Mouse (Mus musculus) CD4-positive, CD25-positive, alpha-beta regulatory T cell, adult 2 months (primary cell): Measurements from ENCODE around the gene Cd247.
A peak's percentile ranks its signal among the peaks of the same experiment; 100 is the strongest.

Source experiments
- DNase-seq: peaks from one replicate; pipeline ENCODE4 v3.0.0-alpha.2; 2012; ENCODE audit warnings: low read depth, low spot score

Gene Cd247

DNA sequence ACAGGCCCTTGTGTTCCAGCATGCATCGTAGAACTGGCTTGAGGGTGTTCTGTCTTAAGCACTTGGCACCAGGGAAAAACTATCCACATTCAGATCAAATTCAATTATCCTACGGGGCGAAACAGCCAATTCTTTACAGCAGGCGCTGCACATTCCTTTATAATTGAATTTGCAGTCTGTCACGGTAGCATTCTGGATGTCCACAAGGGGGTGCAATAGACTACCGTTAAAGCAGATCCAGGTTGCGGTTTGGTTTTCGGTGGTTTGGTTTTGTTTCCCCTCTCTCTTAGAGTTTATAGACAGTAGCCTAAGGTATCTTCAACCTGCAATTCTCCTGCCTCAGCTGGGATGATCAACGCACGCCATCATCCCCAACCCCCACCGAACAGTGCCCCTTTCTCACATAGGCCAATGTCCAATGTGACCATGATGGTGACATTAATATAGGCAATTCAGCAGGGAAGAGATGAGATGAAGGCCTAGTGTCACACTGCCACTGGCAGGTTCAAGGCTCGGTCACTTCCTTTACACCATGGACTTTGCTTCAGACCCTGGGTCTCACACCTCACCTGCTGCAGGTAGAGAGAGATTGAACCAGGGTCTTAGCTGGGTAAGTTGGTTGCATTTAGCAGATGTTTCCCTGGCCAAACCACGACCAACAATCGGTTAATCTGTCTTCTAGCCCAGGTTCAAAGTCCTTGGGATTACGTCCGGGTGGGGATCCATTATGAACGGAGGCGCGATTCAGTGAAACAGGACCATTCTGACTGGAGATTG, 12.8 kb upstream of the Cd247 start:
- DNase-seq = peak; percentile 86

DNA sequence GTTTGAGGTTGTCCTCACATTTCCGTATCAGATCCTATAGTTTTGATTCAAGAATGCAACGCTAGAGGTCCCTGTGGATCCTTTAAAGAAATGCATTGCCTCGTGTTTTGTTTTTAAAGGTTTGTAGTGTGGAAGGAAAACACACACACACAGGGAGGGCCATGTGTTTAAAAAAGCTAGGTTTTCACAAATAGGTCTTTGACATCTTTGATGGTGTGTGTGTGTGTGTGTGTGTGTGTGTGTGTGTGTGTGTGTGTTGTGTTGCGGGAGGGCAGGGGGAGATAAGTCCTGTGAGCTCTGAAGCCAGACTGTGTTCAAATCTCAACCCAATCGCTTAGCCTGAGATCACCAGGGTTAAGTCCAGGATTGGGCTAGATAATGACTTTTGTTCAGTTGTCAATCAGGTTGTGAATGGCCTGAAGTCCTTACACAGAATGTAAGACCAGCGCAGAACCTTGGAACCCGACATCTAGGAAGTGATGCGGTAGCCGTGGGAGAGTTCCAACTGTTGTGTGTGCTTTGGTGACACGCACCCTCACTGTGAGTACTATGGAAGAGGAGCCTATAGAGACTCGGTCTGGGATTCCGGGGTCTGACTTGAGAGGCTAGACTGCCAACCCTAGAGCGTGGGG, 8.4 kb upstream of the Cd247 start:
- DNase-seq = peak; percentile 82

DNA sequence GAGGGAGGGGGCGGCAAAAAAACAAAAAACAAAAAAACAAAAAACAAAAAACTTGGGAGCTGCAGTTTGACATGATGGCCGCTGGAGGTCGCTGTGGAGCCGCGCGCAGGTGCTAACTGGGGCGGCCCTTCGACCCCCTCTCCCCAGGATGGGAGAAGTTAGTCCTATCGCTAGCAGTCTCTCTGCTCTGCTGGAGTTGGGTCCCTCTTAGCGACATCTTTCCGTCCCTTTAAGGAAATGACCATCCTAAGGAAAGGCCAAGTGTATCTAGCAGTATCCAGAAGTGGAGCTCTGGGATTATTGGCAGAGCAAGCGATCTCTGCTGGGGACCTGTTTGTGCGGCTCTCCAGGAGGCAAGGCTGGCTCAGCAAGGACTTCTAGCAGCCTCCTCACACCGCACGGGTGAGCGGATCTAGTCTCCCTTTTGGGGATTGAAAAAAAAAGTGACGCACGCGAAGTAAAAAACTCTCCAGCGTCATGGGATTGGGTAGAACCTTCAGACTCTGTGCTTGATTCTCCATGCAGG, 7.8 kb upstream of the Cd247 start:
- peak; percentile 79 for DNase-seq

DNA sequence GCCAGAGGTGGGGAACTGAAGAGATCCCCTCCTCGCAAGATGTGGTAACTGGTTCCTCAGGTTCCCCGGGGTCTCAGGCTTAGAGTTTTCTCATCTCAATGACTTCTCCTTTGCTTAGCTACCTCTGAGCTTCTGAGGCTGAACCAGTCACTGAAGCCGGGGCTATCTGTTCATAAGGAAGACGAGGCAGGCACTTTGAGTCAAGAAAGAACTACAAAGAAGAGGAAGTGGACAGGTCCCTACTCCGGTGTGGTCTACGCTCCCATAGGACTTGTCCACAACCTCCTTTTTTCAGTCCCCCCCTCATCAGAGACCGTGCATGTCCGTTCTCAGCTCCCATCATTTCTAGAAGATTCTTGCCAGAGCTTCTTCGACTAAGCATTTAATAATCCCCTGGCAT, 7.1 kb upstream of the Cd247 start:
- no peak for DNase-seq

DNA sequence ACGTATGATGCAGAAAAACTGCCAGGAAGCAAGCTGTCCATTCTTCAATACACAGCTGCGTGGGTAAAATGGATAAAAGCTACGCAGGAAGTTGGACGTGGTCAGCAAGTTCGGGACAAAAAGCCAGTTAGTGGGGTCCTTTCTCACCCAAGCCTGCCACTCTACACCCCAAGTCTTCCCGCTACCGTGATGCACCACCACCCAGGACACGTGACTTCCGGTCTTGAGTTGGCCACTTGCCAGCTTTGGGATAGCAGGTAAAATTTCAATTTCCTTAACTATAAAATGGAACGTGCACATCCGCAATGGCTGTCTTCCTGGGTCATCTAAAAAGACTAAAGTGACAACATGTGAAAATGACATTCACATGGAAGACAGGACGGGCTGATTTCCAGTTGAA, 6.6 kb upstream of the Cd247 start:
- DNase-seq = no peak

DNA sequence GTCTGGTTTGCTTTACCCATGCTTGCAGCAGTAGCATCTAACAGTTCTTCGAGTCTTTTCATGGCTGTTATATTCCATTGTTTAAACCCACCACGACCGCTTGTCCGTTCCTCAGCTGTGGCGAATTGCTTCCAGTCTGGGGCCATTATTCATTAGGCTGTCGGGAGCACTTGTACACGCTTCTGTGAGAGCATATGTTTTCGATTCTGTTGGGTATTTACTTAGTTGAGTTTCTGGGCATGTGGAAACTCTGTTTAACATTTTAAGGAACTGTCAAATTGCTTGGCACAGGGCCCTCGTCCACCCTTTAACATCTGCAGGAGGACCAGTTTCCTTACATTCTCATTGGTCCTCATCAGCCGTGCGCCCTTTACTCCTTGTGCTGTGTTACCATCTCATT, 2.2 kb upstream of the Cd247 start:
- DNase-seq = no peak

DNA sequence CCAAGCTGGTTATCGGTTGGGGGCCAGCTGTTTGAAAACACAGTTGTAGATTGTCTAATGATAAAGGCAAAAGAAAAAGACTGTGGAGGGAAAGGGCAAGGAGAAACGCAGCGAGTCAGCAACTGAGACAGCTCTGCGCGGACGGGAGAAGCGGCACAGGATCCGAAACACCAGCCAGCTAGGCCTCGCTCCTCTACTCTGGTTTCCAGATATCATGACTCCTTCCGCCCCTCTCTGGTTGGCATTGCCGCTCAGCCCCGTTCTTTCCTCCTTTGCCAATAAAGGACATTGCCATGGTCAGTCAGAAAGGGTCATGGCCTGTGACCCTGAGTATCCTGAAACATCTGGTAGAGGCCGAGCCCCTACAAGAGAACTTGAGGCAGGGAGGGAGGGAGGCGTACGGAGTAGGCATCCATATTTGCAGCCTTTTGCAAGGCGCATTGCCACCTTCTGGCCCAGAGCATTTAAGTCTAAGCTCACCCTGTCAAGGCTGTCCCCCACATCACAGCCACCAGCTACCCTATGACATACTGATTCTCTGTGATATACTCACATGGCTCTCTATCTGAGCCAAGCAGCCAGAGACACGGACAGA, 682 bp downstream of the Cd247 start:
- peak; percentile 69 for DNase-seq

DNA sequence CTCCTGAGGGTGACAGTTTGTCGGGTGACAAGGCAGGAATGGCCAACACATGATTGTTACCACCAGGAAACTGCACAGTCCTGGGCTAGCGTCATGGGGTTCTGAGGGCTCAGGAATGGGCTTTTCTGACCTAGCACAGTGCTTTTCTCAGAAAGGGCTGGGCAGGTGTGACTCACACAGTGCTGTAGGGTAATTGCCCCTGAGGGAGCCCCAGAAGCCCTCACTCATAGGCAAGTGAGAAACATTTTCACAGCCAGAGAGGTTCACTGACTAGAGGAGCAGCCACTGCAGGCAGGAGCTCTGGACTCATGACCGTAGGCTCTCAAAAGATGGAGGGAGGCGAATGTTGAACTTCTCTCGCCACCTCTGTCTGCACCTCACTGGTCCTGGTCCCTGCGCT, 1.5 kb downstream of the Cd247 start:
- peak; percentile 68 for DNase-seq

DNA sequence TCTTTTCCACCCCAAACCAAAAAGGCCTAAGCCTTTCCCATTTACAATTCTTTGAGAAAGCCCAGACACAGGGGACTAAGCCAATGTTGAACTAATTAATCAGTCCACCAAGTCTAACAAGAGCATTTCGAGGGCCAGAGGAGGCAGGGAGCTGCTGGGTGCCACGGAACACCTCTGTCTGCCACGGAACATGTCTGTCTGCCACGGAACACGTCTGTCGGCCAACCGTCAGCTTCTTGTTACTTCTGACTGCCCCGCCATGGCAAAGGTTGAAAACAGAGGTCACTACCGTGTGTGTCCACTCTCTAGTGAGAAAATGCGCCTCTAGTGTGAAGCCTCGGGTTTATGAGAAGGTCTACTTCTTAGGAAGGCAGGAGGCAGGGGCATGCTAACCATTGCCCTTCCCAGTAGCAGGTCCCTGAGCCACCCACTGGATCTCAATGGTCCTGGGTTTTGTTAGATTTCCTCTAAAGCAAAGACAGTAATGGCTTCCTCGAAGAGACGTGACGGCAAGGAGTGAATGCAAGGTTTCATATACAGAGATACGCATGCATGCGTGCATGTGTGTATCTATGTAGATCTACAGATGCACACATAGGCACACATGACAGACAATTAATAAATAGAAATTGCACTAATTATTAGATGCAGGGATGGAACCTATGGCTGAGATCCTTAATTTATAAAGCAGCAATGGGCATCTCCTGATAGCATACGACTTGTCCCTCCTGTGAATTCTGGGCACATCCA, 2.2 kb downstream of the Cd247 start:
- DNase-seq = peak; percentile 45

DNA sequence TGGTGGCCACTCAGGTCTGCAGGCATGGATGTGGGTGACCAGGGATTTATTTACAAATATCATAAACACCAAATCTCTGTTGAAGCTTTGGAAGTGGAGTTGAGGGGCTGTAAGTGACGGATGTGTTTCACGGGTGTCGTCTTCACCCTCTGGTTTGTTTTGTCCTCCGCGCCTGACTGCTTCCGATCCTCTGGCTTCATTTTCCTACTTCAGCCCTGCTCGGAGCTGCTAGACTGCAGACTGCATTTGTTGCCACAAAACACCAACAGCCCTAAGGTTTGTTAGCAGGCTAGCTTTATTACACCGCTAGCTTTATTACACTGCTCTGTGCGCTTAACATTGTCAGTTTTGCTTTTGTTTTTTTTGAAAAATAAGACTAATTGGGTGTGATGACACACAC, 2.9 kb downstream of the Cd247 start:
- peak; percentile 51 for DNase-seq

DNA sequence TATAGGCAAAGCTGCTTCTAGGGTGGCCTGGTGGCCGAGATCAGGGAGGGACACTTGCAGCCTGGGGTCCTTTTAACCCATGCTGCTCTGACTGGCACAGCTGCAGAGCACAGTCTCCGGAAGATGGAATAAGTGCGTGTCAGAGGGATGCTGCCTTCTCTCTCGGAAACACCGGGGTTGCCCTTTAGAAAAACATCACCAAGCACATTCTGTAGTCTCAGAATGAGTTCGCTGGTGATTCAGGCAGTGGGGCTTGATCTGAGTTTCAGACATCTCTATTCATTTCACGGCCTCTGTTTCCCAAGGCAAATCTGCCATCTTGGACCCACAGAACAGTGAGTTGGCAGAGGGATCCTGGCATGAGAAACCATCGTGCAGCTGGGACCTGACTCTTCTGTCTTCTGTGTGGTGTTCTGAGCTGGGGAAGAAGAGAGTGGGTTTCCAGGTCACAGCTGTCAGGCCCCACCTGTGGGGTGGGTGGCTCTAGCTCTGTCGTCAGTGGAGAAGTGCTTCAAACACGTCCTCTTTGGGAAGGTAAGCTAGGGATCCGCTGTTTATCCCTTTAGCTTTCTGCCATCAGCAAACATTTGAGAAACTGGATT, 13.3 kb downstream of the Cd247 start:
- peak; percentile 63 for DNase-seq

DNA sequence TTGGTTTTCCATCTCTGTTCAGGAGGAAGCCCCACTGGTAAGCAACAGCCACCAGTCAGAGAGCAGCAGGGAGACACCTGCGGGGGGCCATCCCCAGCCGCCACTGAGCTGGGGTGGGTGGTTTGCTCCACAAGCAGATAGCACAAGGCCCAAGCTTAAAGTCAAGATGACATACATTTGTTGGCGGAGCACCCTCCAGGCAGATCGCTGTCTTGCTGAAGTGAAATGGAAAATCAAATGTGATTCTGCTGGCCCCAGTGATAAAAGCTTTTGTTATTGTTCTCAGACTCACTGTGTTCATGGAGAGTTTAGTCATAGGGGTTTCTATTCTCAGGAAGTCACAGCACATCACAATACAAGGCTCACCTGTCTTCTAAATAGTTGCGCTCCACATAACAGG, 14.6 kb downstream of the Cd247 start:
- peak; percentile 66 for DNase-seq

DNA sequence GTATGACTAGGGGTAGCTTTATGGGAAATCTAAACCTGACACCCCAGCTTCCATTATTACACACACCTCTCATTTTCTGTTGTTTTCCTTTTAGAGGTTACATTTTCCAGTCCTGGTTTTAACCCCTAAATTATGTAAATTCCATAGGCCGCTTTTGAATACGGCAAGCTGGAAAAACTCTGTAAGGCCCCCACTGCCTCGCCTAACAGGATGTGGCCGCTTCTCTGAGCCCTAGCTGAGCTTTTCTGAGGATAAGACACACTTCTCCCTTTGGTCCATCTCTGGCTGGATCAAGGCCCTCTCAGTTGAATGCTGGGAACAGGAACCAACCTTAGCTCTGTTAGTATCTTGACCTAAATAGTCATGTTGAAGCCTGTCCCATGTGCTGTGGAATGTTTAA, 15.7 kb downstream of the Cd247 start:
- no peak for DNase-seq

DNA sequence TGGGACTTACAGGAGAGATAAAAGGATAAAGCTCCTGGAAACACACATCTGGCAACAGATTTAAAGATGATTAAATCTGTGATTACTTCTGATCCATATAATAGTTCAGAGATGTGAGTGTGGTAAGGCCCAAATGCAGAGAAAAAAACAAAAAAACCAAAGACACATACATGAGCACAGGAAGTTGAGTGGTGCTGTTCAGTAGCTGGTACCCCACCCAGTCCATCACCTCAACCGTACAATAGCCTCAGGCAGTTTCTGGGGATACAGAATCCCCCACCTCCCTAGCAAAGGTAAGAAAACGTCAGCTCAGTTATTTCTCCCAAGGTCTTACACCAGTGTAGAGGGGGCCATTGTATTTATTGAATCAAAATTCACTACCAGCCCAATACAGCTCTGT, 22.2 kb downstream of the Cd247 start:
- DNase-seq = peak; percentile 50

DNA sequence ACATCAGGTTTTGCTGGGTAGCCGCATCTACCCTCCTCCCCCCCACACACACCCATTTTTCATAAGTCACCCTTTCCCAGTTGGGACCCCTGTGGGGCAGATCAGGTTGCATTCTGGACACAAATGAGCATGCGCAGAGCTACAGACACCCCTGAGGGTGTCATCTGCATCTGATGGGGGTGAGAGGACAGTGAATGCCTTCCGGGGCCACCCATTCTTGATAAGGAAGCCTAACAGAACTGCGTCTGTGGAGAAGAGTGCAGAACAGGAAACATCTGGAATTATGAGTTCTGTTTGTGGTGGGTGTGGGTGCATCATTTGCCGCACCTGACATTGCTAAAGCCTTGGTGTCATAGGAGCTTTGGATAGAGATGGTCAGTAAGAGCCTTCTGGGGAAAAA, 22.7 kb downstream of the Cd247 start:
- no peak for DNase-seq

DNA sequence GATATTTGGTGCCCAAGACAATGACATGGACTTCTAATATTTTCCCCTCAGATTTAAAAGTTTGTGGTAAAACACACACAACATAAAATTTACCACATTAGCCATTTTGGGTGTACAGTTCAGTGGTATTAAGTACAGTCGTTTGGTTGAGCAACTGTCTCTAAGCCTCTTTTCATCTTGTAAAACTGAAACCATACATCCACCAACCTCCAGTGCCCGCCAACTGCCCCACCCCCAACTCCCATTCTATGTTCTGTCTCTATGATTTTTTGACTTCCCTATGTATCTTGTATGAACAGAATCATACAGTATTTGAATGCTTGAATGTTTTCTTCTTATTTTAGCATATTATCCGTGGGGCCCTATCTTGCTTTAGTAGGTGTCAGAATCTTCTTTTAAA, 24.3 kb downstream of the Cd247 start:
- peak; percentile 66 for DNase-seq

DNA sequence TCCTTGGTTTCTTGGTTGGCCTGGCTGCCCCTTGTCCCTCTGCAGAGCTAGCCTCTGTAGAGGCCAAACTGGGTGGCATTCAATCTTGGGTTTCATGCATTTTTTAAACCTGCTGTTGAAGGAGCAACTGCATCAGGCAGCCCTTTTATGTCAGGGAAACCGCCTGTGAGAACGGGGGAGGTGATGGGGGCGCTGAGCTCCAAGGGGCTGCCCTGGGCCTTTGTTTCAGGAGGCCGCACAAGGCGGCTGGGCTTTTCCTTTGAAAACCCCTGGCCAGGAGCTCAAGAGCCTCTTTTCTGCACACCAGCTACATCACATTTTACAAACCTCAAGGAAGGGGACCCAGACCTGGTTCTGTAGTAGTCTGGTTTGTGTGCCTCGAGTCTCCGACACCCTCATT, 25.6 kb downstream of the Cd247 start:
- DNase-seq = no peak

DNA sequence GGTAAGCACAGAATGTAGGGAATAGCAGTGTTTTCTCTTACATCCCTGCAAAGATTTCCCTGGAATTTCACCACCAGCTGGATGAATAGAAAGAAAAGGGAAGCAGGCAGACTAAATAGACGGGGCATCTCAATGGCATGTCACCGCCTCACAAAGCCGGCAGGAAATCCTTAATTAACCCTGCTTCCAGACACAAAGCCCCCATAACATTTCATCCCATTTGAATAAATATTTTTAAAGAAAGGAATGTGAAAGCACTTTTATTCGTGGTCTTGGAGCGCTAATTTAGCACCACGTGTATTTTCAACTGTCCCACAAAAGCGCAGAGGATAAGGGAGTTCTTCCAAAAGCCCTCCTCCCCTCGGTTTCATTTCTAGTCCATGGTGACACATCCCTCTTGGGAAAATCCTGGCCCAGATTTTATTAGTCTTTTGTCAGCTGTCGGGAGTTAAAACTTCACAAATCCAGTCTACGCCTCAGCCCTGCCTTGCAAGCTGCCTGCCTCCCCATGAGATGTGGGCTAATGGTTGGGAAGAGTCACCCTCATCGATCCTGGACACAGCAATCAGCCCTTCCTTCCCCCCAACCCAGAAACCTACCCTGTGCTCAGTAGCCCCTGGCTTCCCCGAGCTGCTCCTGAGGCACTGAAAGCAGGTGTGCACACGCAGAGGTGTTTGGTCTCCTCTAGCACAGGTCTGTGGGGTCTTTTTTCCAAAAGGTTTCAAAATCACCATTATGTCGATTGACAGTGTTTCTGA, 26.2 kb downstream of the Cd247 start:
- no peak for DNase-seq

DNA sequence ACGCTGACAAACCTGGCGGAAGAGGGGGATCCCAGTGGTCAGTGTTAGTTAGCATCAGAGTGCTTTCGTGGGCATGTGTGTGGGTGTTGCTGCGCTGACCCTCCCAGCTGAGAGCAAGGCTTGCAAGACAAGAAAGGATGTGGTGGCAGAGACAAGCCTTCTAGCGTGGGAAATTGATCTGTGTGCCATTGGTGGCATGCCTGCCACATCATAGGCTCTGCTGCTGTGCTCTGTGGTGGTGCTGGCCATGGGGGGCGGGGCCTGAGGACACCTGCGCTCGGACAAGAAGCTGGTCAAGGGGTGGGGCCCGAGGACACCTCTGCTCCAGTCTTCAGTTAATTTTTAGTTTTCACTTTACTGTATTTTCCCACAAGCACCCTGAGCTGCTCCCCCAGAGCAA, 27.9 kb downstream of the Cd247 start:
- peak; percentile 66 for DNase-seq

DNA sequence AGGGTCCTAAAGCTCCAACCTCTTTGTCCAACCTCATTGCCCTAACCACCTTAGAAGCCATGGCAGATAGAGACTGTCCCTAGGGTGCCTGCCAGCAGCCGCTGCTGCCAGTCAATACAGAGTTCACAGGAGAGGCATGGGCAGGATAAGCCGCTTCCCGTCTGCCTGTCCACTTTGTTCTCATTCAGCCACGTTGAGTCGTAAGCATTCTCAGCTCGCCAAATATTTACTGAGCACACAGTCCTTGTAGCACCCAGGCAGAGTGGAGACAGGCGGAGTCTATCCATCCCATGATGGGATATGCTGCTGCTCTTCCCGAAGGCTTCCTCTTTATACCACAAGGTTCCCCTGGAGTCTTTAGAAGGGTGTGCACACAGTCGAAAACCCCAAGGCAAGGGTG, 28.8 kb downstream of the Cd247 start:
- DNase-seq = no peak
